Mouse (Mus musculus) intestine, embryonic 15.5 days (tissue): ENCODE data around the gene Ttc28. TPM values are rescaled to one million over a fixed set of nuclear protein-coding genes. Genes with fewer than 3 reads are reported as not detected.

Source experiments
- ATAC-seq: fragments of 200-750 bp; cut with Nextera tagmentation; 2 replicates; pipeline ENCODE4 v1.8.0; 2017; ENCODE audit warnings: moderate TSS enrichment, moderate library complexity
- H3K27ac ChIP-seq: fragments of 300-500 bp; sonication (generic); 2 replicates; pipeline ENCODE4 v1.5.1; 2015; ENCODE audit warnings: mild to moderate bottlenecking, inconsistent platforms
- H3K27me3 ChIP-seq: fragments of 300-500 bp; sonication (generic); replicated peaks from 2 replicates; pipeline ENCODE4 v1.6.1; 2015; ENCODE audit warnings: inconsistent platforms
- H3K36me3 ChIP-seq: fragments of 300-500 bp; sonication (generic); 2 replicates; pipeline ENCODE4 v1.6.1; 2015; ENCODE audit warnings: inconsistent platforms
- H3K4me1 ChIP-seq: fragments of 300-500 bp; sonication (generic); replicated peaks from 2 replicates; pipeline ENCODE4 v1.6.1; 2015; ENCODE audit warnings: inconsistent platforms
- H3K4me2 ChIP-seq: fragments of 300-500 bp; sonication (generic); replicated peaks from 2 replicates; pipeline ENCODE4 v1.6.1; 2015; ENCODE audit warnings: mild to moderate bottlenecking, inconsistent platforms
- H3K4me3 ChIP-seq: fragments of 300-500 bp; sonication (generic); replicated peaks from 2 replicates; pipeline ENCODE4 v1.5.1; 2015; ENCODE audit warnings: inconsistent platforms
- H3K9ac ChIP-seq: fragments of 300-500 bp; sonication (generic); 2 replicates; pipeline ENCODE4 v1.6.1; 2015; ENCODE audit warnings: inconsistent platforms
- H3K9me3 ChIP-seq: fragments of 300-500 bp; sonication (generic); 2 replicates; pipeline ENCODE4 v1.6.1; 2016; ENCODE audit warnings: inconsistent platforms
- WGBS: fragments of 180-500 bp; shearing (Covaris S2); methylation state at CpG from one replicate; pipeline ENCODE4 v1.1.7; 2015; 5-methylcytosine and 5-hydroxymethylcytosine counted together
- polyA plus RNA-seq: library from polyadenylated mRNA; unstranded; fragments of >200 nt; fragmentation: Nextera tagmentation; extraction: Ambion mirVana; gene quantifications from 2 replicates; pipeline ENCODE4 v1.2.1, GENCODE M21; 2015

Gene Ttc28
- polyA plus RNA-seq, 1 experiment from 2014 or later = 6.9 TPM

DNA sequence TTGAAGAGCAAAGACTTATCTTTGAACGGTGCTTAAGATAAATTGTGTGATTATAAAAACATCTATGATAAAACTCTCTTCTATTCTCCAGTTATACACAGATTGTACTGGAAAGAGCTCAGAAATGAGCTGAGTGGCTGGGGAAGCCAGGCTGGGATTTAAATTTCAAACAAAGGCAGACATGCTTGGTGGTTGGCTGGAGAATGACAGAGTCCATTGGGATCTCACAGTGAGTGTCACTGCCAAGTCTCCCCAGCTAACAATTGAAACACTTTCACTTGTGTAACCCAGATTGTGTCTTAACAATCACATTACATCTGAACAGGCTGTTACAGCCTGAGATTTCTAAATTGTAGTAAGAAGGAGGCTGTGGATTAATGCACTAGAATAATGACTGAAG is 143.3 kb downstream of the Ttc28 start:
- Histone ChIP-seq H3K9me3 (no peaks in the 10 kb centered on the region), H3K4me2 (no peak overlapping the region), H3K4me1 (peaks cover 12% of the 10 kb centered on the region), H3K36me3 (no peaks in the 10 kb centered on the region), H3K9ac (no peak overlapping the region), H3K27me3 (no peaks in the 10 kb centered on the region), H3K4me3 (no peak overlapping the region), H3K27ac (no peak overlapping the region)
- WGBS = 61% methylated on average over 1 of the region's 1 CpGs
- ATAC-seq = no peak

DNA sequence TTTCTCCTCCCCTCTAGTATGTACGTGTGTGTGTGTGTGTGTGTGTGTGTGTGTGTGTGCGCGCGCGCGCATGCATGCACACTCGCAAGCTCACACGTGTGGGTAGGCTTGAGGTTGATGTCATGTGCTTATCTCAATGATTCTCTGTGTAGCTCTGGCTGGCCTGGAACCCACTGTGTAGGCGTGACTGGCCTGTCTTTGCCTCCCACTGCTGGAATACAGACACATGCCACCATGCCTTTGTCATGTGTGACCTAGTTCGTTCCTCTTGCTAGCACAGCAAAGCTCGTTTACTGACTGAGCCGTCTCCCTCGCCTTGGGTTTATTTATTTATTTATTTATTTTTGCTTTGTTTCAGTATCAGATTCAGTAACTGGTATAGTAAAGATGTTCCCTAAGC is 145.0 kb downstream of the Ttc28 start:
- Histone ChIP-seq H3K27me3 (no peaks in the 10 kb centered on the region), H3K4me1 (peaks cover 15% of the 10 kb centered on the region), H3K4me2 (no peak overlapping the region), H3K36me3 (no peaks in the 10 kb centered on the region), H3K27ac (no peak overlapping the region), H3K9ac (no peak overlapping the region), H3K4me3 (no peak overlapping the region), H3K9me3 (no peaks in the 10 kb centered on the region)
- ATAC-seq = no peak
- 89% methylated on average over 12 of the region's 13 CpGs for WGBS

DNA sequence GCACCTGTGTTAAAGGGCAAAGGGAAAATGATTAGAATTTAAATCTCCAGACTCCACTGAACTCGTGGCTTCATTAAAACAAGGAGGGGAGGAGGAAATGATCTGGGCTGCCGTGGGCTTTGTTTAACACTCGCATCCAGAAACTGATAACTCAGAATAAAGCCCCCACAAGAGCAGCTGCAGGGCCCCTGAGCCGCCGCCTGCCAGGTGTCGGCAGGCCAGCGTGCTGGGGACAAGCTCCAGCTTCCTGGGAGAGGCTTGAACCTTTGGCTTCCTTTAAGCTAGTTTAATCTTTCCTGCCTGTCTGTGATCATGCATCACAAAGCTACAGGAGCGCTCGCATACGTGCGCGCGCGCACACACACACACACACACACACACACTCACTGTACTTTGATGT is 145.9 kb downstream of the Ttc28 start:
- no peaks in the 10 kb centered on the region for H3K9me3 ChIP-seq
- no peak overlapping the region for H3K4me3 ChIP-seq
- ATAC-seq = peak; percentile 46
- peaks cover 15% of the 10 kb centered on the region for H3K4me1 ChIP-seq
- H3K36me3 ChIP-seq = no peaks in the 10 kb centered on the region
- no peak overlapping the region for H3K9ac ChIP-seq
- no peak overlapping the region for H3K27ac ChIP-seq
- H3K27me3 ChIP-seq = no peaks in the 10 kb centered on the region
- no peak overlapping the region for H3K4me2 ChIP-seq
- WGBS = 37% methylated on average over 14 of the region's 14 CpGs

DNA sequence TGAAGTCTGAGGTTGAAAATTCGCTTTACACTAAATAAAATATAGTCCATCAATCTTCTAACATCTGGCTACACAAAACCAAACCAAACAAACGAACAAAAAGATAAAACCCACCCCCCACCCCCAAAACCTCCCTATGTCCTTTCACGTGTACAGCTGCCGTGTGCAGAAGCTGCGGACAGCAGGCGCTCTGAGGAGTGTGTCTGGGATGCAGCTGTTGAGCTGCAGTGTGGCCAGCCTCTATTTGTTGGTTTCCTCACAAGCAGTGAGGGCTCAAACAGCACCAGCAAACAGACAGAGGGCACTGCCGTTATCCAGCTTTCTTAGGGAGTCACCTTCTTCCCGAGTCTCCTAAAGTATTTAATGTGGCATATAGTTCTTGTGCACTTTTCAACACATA is 146.6 kb downstream of the Ttc28 start:
- H3K27me3 ChIP-seq = no peaks in the 10 kb centered on the region
- H3K4me3 ChIP-seq = no peak overlapping the region
- no peak overlapping the region for H3K9ac ChIP-seq
- no peak for ATAC-seq
- peaks cover 15% of the 10 kb centered on the region for H3K4me1 ChIP-seq
- no peak overlapping the region for H3K4me2 ChIP-seq
- H3K27ac ChIP-seq = no peak overlapping the region
- no peaks in the 10 kb centered on the region for H3K36me3 ChIP-seq
- no peaks in the 10 kb centered on the region for H3K9me3 ChIP-seq
- WGBS = 47% methylated on average over 8 of the region's 8 CpGs

DNA sequence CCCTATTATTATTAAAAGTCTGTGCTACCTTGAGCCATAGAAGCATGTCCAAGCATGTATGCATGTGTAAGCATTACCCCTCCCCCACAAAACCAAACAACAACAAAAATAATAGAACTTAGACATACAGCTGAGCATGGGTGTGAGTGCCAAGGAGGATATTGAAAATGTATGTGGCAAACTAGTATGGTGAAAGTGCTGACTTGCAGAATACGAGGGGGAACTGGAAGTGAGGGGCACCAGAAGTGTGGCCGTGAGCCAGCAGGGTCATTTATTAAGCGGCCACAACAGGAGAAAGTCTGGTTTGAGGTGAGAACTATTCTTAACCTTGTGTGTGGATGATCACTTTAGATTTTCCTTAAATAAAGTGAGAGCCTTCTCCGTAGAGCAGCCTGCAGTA is 148.7 kb downstream of the Ttc28 start:
- no peak overlapping the region for H3K9ac ChIP-seq
- no peak overlapping the region for H3K4me3 ChIP-seq
- H3K27ac ChIP-seq = no peak overlapping the region
- 49% methylated on average over 4 of the region's 4 CpGs for WGBS
- H3K27me3 ChIP-seq = no peaks in the 10 kb centered on the region
- no peak overlapping the region for H3K4me2 ChIP-seq
- no peaks in the 10 kb centered on the region for H3K9me3 ChIP-seq
- H3K4me1 ChIP-seq = peaks cover 15% of the 10 kb centered on the region
- ATAC-seq = no peak
- H3K36me3 ChIP-seq = no peaks in the 10 kb centered on the region

DNA sequence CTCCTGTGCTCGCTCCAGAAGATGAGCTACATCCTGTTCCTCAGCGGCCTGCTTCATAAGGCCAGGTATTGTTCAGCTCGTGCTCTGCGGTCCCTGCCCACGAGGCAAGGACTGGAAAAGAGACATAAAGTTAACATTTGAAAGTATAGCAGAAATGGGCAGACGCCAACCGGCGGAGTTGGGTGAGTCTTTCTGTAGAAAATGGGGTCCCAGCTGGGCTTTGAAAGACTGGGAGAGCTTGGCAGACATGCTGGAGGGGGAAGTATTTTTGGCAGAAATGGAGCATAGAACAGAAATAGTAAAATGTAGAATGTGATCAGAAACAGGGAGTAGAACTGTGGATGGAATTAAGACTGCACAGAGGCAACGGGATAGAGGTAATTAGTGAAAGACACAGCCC is 149.3 kb downstream of the Ttc28 start:
- no peak for ATAC-seq
- 64% methylated on average over 9 of the region's 9 CpGs for WGBS
- no peak overlapping the region for H3K4me2 ChIP-seq
- H3K9me3 ChIP-seq = no peaks in the 10 kb centered on the region
- H3K27me3 ChIP-seq = no peaks in the 10 kb centered on the region
- H3K36me3 ChIP-seq = no peaks in the 10 kb centered on the region
- H3K9ac ChIP-seq = no peak overlapping the region
- H3K4me3 ChIP-seq = no peak overlapping the region
- H3K4me1 ChIP-seq = peaks cover 15% of the 10 kb centered on the region
- H3K27ac ChIP-seq = no peak overlapping the region

DNA sequence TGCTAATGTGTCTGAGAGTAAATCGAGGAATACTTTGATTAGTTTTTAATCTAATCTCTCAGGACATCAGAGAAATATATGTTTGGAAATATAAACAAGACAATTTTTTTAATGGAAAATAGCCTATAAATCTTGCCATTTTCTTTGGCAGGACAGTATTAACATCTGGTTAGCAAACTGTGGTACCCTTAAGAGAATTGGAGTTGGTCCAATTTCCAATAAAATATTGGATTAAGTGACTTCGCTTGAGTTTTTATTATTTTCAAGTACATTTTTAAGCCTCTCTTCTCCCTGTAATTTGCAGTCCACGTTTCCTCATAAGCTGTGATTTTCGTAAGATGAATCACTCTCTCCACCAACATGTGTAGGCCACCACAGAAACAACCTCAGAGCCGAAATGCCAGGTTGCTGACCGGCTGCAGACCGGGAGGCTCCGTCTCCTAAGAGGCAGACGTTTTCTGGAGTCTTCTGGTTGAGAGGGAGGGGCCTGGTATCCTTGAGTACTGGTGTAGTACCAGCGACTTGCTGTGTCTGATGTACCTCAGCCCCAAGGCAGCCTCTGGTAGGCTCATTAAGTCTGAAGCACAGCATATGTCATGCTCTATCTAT is 153.2 kb downstream of the Ttc28 start:
- no peaks in the 10 kb centered on the region for H3K9me3 ChIP-seq
- H3K4me1 ChIP-seq = 0 out of 2 replicates have a peak, but pooled peaks cover 6% of the 10 kb centered on the region
- H3K27me3 ChIP-seq = no peaks in the 10 kb centered on the region
- ATAC-seq = no peak
- no peak overlapping the region for H3K9ac ChIP-seq
- WGBS = 62% methylated on average over 10 of the region's 10 CpGs
- no peak overlapping the region for H3K4me2 ChIP-seq
- H3K4me3 ChIP-seq = no peak overlapping the region
- H3K36me3 ChIP-seq = no peaks in the 10 kb centered on the region
- H3K27ac ChIP-seq = no peak overlapping the region

DNA sequence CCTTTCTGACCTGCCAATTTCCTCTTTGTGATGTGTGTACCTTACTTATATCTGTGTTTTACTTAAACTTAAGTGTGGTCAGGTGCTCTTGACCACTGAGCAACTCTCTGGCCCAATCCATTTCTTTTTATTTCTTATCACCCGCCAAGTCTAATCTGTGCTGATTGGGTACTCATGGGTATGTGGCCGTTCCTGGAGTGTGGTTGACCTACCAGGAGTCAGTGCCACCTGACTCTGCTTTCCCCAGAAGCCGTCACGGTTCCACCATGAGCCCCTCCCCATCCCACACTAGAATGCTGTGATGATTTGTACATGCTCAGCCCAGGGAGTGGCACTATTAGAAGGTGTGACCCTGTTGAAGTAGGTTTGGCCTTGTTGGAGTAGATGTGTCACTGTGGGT is 153.9 kb downstream of the Ttc28 start:
- no peak overlapping the region for H3K9ac ChIP-seq
- H3K27ac ChIP-seq = no peak overlapping the region
- H3K4me3 ChIP-seq = no peak overlapping the region
- 0 out of 2 replicates have a peak, but pooled peaks cover 6% of the 10 kb centered on the region for H3K4me1 ChIP-seq
- WGBS = 87% methylated on average over 4 of the region's 4 CpGs
- no peaks in the 10 kb centered on the region for H3K27me3 ChIP-seq
- ATAC-seq = no peak
- H3K4me2 ChIP-seq = no peak overlapping the region
- H3K9me3 ChIP-seq = no peaks in the 10 kb centered on the region
- no peaks in the 10 kb centered on the region for H3K36me3 ChIP-seq

DNA sequence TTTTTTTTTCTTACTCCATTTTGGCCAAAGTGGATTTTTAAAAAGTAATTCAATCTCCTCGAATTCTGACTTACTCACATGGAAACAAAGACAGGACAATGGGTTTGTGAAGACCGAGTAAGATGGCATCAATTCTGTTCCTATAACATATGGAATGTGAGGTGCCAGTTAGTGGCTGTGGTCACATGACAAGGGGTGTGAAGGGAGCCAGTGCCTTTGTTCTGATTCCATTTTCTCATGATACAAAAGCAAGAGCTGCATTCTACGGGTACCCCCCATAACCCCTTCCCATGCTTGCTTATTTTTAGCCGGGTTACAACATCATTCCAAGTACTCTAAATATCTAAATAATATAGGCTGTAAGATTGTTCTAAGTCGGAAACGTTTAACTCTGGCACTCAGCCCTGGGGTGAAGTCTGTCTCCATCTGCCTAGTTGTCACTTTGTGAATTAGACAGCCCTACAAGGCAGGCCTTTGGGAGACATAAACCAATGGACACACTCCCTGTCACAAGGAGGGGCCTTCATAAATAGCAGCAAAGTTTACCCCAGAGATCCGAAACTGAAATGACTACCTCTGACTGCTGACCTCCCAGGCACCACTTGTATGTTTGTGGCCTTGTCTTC is 157.6 kb downstream of the Ttc28 start:
- no peak for ATAC-seq
- Histone ChIP-seq H3K4me1 (0 out of 2 replicates have a peak, but pooled peaks cover 3% of the 10 kb centered on the region), H3K9me3 (no peaks in the 10 kb centered on the region), H3K9ac (no peak overlapping the region), H3K27me3 (no peaks in the 10 kb centered on the region), H3K36me3 (no peaks in the 10 kb centered on the region), H3K4me2 (no peak overlapping the region), H3K4me3 (no peak overlapping the region), H3K27ac (no peak overlapping the region)
- 64% methylated on average over 7 of the region's 7 CpGs for WGBS

DNA sequence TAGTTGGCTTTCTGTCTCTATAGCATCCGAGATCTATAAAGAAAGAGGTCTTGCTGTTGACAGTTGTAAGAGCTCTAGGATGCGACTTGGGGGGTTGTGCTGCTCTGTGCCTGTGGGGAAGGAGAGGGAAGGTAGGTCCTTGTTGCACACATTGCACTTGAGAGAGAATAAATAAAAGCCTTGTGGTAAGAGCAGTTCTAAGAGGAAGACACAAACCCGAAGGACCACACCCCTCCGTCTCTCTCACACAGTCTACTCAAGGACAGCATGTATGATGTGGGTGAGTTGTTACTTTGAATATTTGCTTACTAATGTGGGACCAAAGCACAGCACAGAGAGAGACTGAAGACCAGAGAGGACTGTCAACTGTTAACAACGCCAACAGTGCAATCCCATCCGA is 160.2 kb downstream of the Ttc28 start:
- Histone ChIP-seq H3K27me3 (no peaks in the 10 kb centered on the region), H3K9me3 (no peaks in the 10 kb centered on the region), H3K9ac (no peak overlapping the region), H3K36me3 (no peaks in the 10 kb centered on the region), H3K4me2 (no peak overlapping the region), H3K4me1 (0 out of 2 replicates have a peak, but pooled peaks cover 7% of the 10 kb centered on the region), H3K27ac (no peak overlapping the region), H3K4me3 (no peak overlapping the region)
- WGBS = 63% methylated on average over 6 of the region's 6 CpGs
- ATAC-seq = no peak

DNA sequence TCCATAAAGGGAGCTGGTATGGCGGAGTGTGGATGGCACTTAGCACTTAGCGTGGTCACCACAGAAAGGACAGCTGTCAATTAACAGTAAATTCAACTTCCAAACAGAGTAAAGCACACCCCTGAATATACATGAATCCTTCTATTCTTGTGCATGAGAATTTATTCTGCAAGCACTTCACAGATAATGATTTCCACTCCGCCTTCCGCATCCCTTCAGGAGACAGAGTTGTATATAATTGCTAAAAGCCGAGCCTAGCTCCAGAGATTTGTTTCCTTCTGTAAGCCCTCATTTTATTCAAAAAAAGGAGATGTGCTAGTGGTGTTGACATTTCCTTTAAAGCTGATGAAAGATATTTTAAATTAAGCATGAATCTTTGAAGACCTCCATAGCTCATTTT is 162.3 kb downstream of the Ttc28 start:
- peaks cover 22% of the 10 kb centered on the region; the same call in 1 of the 2 replicates for H3K4me1 ChIP-seq

DNA sequence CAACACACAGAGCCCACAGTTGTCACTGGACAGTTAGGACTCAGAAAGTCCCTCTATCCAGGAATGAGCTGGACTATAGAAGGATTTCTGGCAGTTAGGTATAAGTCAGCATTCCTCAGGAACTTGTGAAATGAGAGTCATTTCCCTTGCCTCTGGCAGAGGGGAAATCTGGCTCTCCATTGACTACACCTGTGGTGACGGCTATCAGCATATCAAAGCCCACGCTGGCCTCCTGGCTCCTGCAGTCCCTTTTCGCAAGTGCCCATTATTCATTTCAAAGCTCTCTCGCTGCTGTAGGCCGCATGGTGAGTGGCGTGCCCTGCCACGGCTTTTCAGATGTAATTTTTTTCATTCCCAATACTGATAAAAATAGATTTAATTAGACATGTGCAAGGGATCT is 164.6 kb downstream of the Ttc28 start:
- peaks cover 27% of the 10 kb centered on the region for H3K4me1 ChIP-seq
- H3K36me3 ChIP-seq = no peaks in the 10 kb centered on the region
- no peak for ATAC-seq
- no peaks in the 10 kb centered on the region for H3K9me3 ChIP-seq
- no peak overlapping the region for H3K27ac ChIP-seq
- no peak overlapping the region for H3K4me3 ChIP-seq
- no peak overlapping the region for H3K4me2 ChIP-seq
- 61% methylated on average over 7 of the region's 7 CpGs for WGBS
- no peaks in the 10 kb centered on the region for H3K27me3 ChIP-seq
- no peak overlapping the region for H3K9ac ChIP-seq

More for the DNA sequence above, 162.3 kb downstream of the Ttc28 start:
- ATAC-seq = no peak
- WGBS = 72% methylated on average over 5 of the region's 5 CpGs
- no peak overlapping the region for H3K9ac ChIP-seq
- H3K27ac ChIP-seq = no peak overlapping the region
- no peaks in the 10 kb centered on the region for H3K36me3 ChIP-seq
- H3K9me3 ChIP-seq = no peaks in the 10 kb centered on the region
- no peaks in the 10 kb centered on the region for H3K27me3 ChIP-seq
- H3K4me2 ChIP-seq = no peak overlapping the region
- no peak overlapping the region for H3K4me3 ChIP-seq

DNA sequence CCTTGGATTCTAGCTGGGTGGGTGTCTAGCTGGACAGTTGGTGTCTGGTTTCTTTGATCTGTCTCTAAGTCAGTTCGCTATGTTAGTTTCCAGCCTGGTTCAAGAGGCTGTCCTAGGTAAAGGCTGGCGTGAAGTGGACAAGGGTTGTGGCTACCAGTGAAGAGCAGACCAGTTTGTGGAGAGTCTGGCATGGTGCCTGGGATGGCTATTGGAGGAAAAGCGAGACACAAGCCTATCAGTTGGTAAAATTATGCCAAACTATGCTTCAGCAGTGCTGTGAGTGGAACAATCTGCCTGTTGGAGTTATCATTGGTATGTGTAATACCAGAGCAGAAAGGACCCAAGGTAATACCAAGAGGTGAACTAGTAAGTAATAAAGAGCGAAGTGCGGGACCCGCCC is 166.8 kb downstream of the Ttc28 start:
- Histone ChIP-seq H3K27me3 (no peaks in the 10 kb centered on the region), H3K9me3 (no peaks in the 10 kb centered on the region), H3K4me2 (no peak overlapping the region), H3K36me3 (no peaks in the 10 kb centered on the region), H3K9ac (no peak overlapping the region), H3K4me3 (no peak overlapping the region), H3K4me1 (peaks cover 27% of the 10 kb centered on the region), H3K27ac (no peak overlapping the region)
- 0 out of 2 replicates have a peak, but pooled peaks have one; percentile 45 for ATAC-seq
- WGBS = 77% methylated on average over 6 of the region's 6 CpGs
